Mouse (Mus musculus): Measurements from ENCODE around the gene Tsga10ip. TPM values are rescaled to one million over a fixed set of nuclear protein-coding genes. Genes with fewer than 3 reads are reported as not detected.

Gene Tsga10ip
- polyA plus RNA-seq, 1 experiment = 2.6 TPM

DNA sequence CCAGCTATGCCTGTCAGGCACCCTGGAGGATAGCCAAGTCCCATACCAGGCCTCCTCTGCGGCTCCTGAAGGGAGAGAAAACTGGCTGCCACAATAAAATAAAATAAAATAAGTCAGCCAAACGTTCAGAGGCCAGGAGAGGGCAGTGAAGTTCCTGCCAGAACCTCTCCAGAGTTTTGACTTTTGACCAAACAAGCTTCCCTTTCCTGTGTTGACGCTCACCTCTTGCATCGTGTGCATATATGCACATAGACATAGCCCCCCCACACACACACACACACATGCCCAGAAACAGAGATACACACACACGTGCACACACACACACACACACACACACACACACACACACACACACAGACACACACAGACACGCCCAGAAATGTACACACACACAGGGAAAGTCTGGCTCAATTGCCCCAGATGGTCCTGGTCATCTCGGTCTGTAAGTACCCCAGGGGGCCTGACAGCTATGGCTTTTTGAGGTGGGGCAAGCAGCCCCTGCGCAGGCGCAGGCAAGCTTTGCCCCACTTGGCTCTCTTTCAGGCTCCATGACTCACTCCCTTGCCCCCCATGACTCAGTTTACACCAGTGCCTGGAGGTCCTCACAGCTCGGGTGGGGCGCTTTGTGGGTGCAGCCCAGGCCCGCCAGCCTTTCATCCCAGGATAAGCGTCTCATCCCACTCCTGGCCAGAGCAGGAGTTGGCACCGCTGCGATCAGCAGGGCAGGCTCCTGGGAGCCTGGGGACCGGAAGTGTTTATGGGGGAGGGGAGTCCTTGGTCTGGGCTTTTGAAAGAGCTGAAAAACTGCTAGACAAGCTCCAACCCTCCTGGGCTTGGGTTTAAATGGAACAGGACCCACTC is 30.9 kb upstream of the Tsga10ip start:
- Histone ChIP-seq H3K27me3 (replicated peaks) (peaks cover 18% of the 10 kb centered on the region), H3K36me3 (replicated peaks; ENCODE audit: low read length) (peaks cover 1% of the 10 kb centered on the region), H3K4me1 (peaks cover 69% of the 10 kb centered on the region), H3K9me3 (no peaks in the 10 kb centered on the region), H3K4me3 (replicated peaks) (peak overlapping the region; percentile 91)
- no peak for TF ChIP-seq GATA1 (IDR thresholded peaks at IDR 0.05; ENCODE audit: borderline replicate concordance, low read length)
- TF ChIP-seq FLI1 (IDR thresholded peaks at IDR 0.05; ENCODE audit: low read length) = no peak

GRCm38 (mm10) chr19:5431911-5432464 is 29.7 kb upstream of the Tsga10ip start:
- Histone ChIP-seq H3K4me3 (replicated peaks) (no peak overlapping the region), H3K9me3 (no peaks in the 10 kb centered on the region), H3K4me1 (peaks cover 68% of the 10 kb centered on the region), H3K27me3 (replicated peaks) (peaks cover 12% of the 10 kb centered on the region), H3K36me3 (replicated peaks; ENCODE audit: low read length) (peaks cover 11% of the 10 kb centered on the region)
- TF ChIP-seq GATA1 (IDR thresholded peaks at IDR 0.05; ENCODE audit: borderline replicate concordance, low read length) (no peak), FLI1 (IDR thresholded peaks at IDR 0.05; ENCODE audit: low read length) (no peak)

DNA sequence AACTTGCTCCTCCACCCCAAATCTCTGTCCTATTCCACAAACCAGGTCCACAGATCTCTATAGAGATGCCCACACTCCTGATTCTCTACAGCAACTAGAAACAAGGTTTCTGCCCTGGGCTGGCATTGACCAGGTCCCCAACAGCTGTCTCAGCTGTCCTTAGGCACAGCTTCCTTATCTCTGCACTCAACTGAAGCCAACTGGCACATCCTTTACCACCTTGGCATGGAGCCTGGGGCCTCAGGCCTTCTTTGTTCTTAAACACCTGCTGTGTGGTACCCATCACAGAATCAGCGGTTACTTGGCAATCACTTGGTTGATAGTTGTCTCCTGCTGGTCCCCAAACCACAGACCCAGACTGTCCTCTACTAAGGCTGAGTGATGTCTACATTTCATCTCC is 28.1 kb upstream of the Tsga10ip start:
- Histone ChIP-seq H3K9me3 (no peaks in the 10 kb centered on the region), H3K27me3 (replicated peaks) (peaks cover 10% of the 10 kb centered on the region), H3K4me3 (replicated peaks) (no peak overlapping the region), H3K36me3 (replicated peaks; ENCODE audit: low read length) (peaks cover 23% of the 10 kb centered on the region), H3K4me1 (peaks cover 78% of the 10 kb centered on the region)
- TF ChIP-seq FLI1 (IDR thresholded peaks at IDR 0.05; ENCODE audit: low read length) (no peak), GATA1 (IDR thresholded peaks at IDR 0.05; ENCODE audit: borderline replicate concordance, low read length) (no peak)

- peaks cover 10% of the 10 kb centered on the region for H3K27me3 ChIP-seq (replicated peaks)
- H3K9me3 ChIP-seq = no peaks in the 10 kb centered on the region
- H3K36me3 ChIP-seq (replicated peaks; ENCODE audit: low read length) = peaks cover 23% of the 10 kb centered on the region
- H3K4me1 ChIP-seq = peaks cover 75% of the 10 kb centered on the region
- H3K4me3 ChIP-seq (replicated peaks) = no peak overlapping the region
- no peak for TF ChIP-seq GATA1 (IDR thresholded peaks at IDR 0.05; ENCODE audit: borderline replicate concordance, low read length)
- no peak for TF ChIP-seq FLI1 (IDR thresholded peaks at IDR 0.05; ENCODE audit: low read length)
Observed at GRCm38 (mm10) chr19:5429806-5430205, 27.5 kb upstream of the Tsga10ip start.

GRCm38 (mm10) chr19:5429219-5429618 is 26.9 kb upstream of the Tsga10ip start:
- Histone ChIP-seq H3K36me3 (replicated peaks; ENCODE audit: low read length) (peaks cover 23% of the 10 kb centered on the region), H3K4me3 (replicated peaks) (no peak overlapping the region), H3K27me3 (replicated peaks) (peaks cover 8% of the 10 kb centered on the region), H3K4me1 (peaks cover 70% of the 10 kb centered on the region), H3K9me3 (no peaks in the 10 kb centered on the region)
- TF ChIP-seq FLI1 (IDR thresholded peaks at IDR 0.05; ENCODE audit: low read length) (no peak), GATA1 (IDR thresholded peaks at IDR 0.05; ENCODE audit: borderline replicate concordance, low read length) (no peak)

- Histone ChIP-seq H3K36me3 (replicated peaks; ENCODE audit: low read length) (peaks cover 30% of the 10 kb centered on the region), H3K27me3 (replicated peaks) (peaks cover 8% of the 10 kb centered on the region), H3K4me1 (peaks cover 70% of the 10 kb centered on the region), H3K4me3 (replicated peaks) (no peak overlapping the region), H3K9me3 (no peaks in the 10 kb centered on the region)
- no peak for TF ChIP-seq FLI1 (IDR thresholded peaks at IDR 0.05; ENCODE audit: low read length)
- TF ChIP-seq GATA1 (IDR thresholded peaks at IDR 0.05; ENCODE audit: borderline replicate concordance, low read length) = no peak
Observed at GRCm38 (mm10) chr19:5428083-5428482, 25.8 kb upstream of the Tsga10ip start.

DNA sequence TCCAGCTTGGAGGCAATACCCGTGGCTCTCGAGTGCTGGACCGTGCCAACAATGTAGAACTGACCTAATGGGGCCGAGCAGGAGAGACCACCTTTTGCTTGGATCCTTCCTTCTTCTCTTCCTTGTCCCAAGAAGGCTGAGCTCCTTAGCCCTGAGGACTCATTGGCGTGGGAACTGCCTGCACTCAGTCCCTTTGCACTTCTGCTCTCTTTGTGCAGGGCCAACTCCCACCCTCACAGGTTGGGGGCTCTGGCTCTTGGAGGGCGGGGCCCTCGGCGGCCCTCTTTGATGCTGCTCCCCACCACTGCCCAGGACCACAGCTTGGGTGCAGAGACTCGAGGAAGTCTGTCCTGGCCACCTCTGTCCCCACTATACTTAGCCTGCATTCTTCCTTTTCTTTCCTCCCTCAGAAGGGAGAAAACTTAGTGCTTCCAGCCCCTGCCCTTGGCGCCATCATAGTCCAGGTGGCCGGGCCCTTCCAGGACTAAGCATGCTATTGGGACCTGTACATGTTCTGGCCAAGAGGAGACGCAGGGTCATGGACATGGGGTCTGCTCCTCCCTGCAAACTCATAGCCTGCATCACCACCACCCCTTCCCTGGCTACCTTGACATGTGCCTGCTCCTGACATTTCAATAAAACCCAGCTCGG is 24.4 kb upstream of the Tsga10ip start:
- H3K27me3 ChIP-seq (replicated peaks) = peaks cover 6% of the 10 kb centered on the region
- no peak for TF ChIP-seq GATA1 (IDR thresholded peaks at IDR 0.05; ENCODE audit: borderline replicate concordance, low read length)
- TF ChIP-seq FLI1 (IDR thresholded peaks at IDR 0.05; ENCODE audit: low read length) = no peak
- H3K36me3 ChIP-seq (replicated peaks; ENCODE audit: low read length) = peaks cover 43% of the 10 kb centered on the region
- H3K9me3 ChIP-seq = no peaks in the 10 kb centered on the region
- H3K4me3 ChIP-seq (replicated peaks) = peak overlapping the region; percentile 100
- H3K4me1 ChIP-seq = peaks cover 67% of the 10 kb centered on the region

DNA sequence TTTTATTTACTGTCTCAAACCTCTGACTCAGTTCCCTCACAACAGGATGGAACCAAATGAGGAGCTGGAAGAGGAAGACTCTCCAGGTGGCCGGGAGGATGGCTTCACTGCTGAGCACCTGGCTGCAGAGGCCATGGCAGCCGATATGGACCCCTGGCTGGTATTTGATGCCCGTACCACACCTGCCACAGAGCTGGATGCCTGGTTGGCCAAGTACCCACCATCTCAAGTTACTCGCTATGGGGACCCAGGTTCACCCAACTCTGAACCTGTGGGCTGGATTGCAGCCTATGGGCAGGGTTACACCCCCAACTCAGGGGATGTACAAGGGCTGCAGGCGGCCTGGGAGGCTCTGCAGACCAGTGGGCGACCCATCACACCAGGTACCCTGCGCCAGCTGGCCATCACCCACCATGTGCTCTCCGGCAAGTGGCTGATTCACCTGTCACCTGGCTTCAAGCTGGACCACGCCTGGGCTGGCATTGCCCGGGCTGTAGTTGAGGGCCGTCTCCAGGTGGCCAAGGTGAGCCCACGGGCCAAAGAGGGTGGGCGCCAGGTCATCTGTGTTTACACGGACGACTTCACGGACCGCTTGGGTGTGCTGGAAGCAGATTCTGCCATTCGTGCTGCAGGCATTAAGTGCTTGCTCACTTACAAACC is 23.7 kb upstream of the Tsga10ip start:
- H3K36me3 ChIP-seq (replicated peaks; ENCODE audit: low read length) = peaks cover 50% of the 10 kb centered on the region
- no peaks in the 10 kb centered on the region for H3K27me3 ChIP-seq (replicated peaks)
- H3K9me3 ChIP-seq = no peaks in the 10 kb centered on the region
- TF ChIP-seq FLI1 (IDR thresholded peaks at IDR 0.05; ENCODE audit: low read length) (no peak), GATA1 (IDR thresholded peaks at IDR 0.05; ENCODE audit: borderline replicate concordance, low read length) (no peak)
- H3K4me1 ChIP-seq = peaks cover 64% of the 10 kb centered on the region
- H3K4me3 ChIP-seq (replicated peaks) = peak overlapping the region; percentile 100
